Mouse (Mus musculus) midbrain, embryonic 14.5 days (tissue): ENCODE results near the gene N4bp3. TPM values are rescaled to one million over a fixed set of nuclear protein-coding genes. Genes with fewer than 3 reads are reported as not detected.

Experiments
- ATAC-seq: fragments of 200-750 bp; cut with Nextera tagmentation; 2 replicates; pipeline ENCODE4 v1.8.0; 2017; ENCODE audit warnings: moderate number of reproducible peaks, moderate library complexity; ENCODE audit not compliant: low FRiP score, low TSS enrichment
- DNase-seq: peaks from one replicate; pipeline ENCODE4 v3.0.0-alpha.2; 2015
- H3K27ac ChIP-seq: fragments of 300-500 bp; sonication (generic); replicated peaks from 2 replicates; pipeline ENCODE4 v1.5.1; 2014; ENCODE audit warnings: mild to moderate bottlenecking, low read depth, low read length, moderate library complexity
- H3K27me3 ChIP-seq: fragments of 300-500 bp; sonication (generic); 2 replicates; pipeline ENCODE4 v1.6.1; 2014; ENCODE audit warnings: low read length, control low read depth, mixed read lengths; ENCODE audit not compliant: control insufficient read depth, insufficient read depth
- H3K36me3 ChIP-seq: fragments of 300-500 bp; sonication (generic); 2 replicates; pipeline ENCODE4 v1.6.1; 2014; ENCODE audit warnings: low read length, control low read depth; ENCODE audit not compliant: control insufficient read depth, insufficient read depth
- H3K4me1 ChIP-seq: fragments of 300-500 bp; sonication (generic); 2 replicates; pipeline ENCODE4 v1.6.1; 2014; ENCODE audit warnings: mild to moderate bottlenecking, antibody characterized with exemption, low read length, control low read depth; ENCODE audit not compliant: control insufficient read depth, insufficient read depth
- H3K4me2 ChIP-seq: fragments of 300-500 bp; sonication (generic); 2 replicates; pipeline ENCODE4 v1.6.1; 2014; ENCODE audit warnings: mild to moderate bottlenecking, low read length, moderate library complexity
- H3K4me3 ChIP-seq: fragments of 300-500 bp; sonication (generic); replicated peaks from 2 replicates; pipeline ENCODE4 v1.5.1; 2014; ENCODE audit warnings: low read depth, low read length
- H3K9ac ChIP-seq: fragments of 300-500 bp; sonication (generic); replicated peaks from 2 replicates; pipeline ENCODE4 v1.6.1; 2014; ENCODE audit warnings: mild to moderate bottlenecking, low read length, moderate library complexity
- H3K9me3 ChIP-seq: fragments of 300-500 bp; sonication (generic); 2 replicates; pipeline ENCODE4 v1.6.1; 2016; ENCODE audit warnings: low read length, control low read depth, mixed read lengths; ENCODE audit not compliant: control insufficient read depth
- WGBS: fragments of 180-500 bp; shearing (Covaris S2); extraction: QIAGEN DNeasy Blood & Tissue Kit; methylation state at CpG from one replicate; pipeline ENCODE4 v1.1.7; 2014; 5-methylcytosine and 5-hydroxymethylcytosine counted together
- polyA plus RNA-seq: library from polyadenylated mRNA; unstranded; fragments of >200 nt; fragmentation: Nextera tagmentation; extraction: Ambion mirVana; gene quantifications from 2 replicates; pipeline ENCODE4 v1.2.1, GENCODE M21; 2014

The N4bp3 gene
- polyA plus RNA-seq, 1 experiment from 2014 or later: 11.6 TPM

DNA sequence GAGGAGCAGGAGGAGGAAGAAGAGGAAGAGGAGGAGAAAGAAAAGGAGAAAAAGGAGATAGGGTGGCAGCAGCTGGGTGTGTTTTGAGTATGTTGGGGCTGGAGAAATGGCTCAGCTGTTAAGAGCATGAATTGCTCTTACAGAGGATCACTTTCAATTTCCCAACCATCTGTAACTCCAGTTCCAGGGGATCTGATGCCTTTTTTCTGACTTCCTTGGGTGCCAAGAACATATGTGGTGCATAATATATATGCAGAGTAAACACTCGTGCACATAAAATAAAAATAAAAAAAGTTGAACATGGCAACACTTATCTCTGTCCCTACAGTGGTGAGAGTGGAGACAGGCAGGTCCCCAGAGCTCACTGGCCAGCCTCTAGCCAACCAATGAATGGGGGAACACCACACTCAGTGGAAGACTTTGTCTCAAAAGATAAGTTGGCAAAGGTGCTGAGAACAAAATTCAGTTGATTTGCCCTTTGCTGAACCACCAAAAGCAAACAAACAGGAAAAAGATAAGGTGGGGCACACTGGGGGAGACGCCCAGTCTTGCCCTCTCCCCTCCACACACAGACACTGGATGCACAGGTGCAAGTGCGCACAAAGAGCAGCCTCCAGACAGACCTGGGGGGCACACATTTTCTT, 41.3 kb downstream of the N4bp3 start:
- 90% methylated on average over 3 of the region's 3 CpGs for WGBS
- Histone ChIP-seq H3K27me3 (no peaks in the 10 kb centered on the region), H3K4me1 (peaks cover 13% of the 10 kb centered on the region), H3K9ac (no peak overlapping the region), H3K9me3 (no peaks in the 10 kb centered on the region), H3K27ac (no peak overlapping the region), H3K4me3 (no peak overlapping the region), H3K4me2 (no peak overlapping the region), H3K36me3 (peaks cover 5% of the 10 kb centered on the region)
- ATAC-seq (no peak), DNase-seq (no peak)

GRCm38 (mm10) chr11:51607096-51607738, 43.4 kb downstream of the N4bp3 start:
- Histone ChIP-seq H3K9me3 (no peaks in the 10 kb centered on the region), H3K9ac (peak overlapping the region; percentile 99), H3K4me2 (peak overlapping the region; percentile 71), H3K27me3 (no peaks in the 10 kb centered on the region), H3K4me3 (peak overlapping the region; percentile 96), H3K27ac (peak overlapping the region; percentile 94), H3K4me1 (peaks cover 20% of the 10 kb centered on the region), H3K36me3 (peaks cover 27% of the 10 kb centered on the region)
- ATAC-seq (peak; percentile 53; the same call in 1 of the 2 replicates), DNase-seq (no peak)
- 11% methylated on average over 15 of the region's 15 CpGs for WGBS

- H3K36me3 ChIP-seq: peaks cover 34% of the 10 kb centered on the region
- peak within 1 kb of the TSS; percentile 94 for H3K4me2 ChIP-seq
- H3K9ac ChIP-seq: peak within 1 kb of the TSS; percentile 99
- peak within 1 kb of the TSS; percentile 96 for H3K4me3 ChIP-seq
- H3K27me3 ChIP-seq: no peaks in the 10 kb centered on the region
- under 1% methylated on average over 91 of the region's 91 CpGs for WGBS
- peaks cover 20% of the 10 kb centered on the region for H3K4me1 ChIP-seq
- H3K27ac ChIP-seq: peak within 1 kb of the TSS; percentile 94
- no peaks in the 10 kb centered on the region for H3K9me3 ChIP-seq
- peak; percentile 94 for ATAC-seq
- DNase-seq: peak; percentile 99
Measured at GRCm38 (mm10) chr11:51606447-51607095, 44.1 kb downstream of the N4bp3 start, which contains the start of gene Hnrnpab. Hnrnpab (minus strand) TSS chr11:51606847.

DNA sequence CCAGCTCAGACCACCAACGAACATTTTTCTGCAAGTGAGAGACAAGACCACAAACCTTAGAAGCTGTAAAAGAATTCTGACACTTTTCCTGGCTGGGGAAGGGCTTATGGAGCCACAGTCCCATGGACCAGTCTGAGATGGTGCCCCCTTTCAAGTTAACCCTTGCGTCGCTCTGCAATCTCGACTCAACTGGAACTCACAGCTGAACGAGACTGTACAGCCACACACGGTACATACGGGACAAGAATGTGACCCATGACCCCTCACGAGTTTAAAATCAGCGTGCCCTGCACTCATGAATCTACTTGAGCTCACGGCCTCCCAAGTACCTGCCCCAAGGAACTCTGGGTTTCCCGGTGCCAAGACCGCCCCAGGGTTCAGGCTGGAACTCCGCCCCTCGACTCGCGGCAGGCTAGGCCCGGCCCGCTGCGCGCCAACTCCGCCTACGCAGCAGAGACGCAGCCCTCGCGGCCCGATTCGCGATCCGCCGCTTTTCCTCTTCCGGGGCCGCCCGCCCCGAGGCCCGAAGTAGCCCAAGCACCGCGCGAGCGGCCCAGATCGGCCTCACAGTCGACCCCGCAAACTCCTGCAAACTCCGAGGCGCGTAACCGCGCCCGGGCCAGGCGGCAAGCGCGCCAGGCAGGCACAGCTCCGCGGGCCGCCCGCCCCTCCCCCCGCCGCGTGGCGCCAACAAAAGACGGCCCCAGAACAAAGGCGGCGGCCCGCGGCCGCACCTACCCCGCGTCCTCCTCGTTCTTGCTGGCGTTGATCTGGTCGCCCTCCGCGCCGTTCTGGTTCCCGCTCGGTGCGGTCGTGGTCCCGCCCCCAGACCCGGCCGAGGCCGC, 44.8 kb downstream of the N4bp3 start:
- peaks cover 20% of the 10 kb centered on the region for H3K4me1 ChIP-seq

GRCm38 (mm10) chr11:51602253-51602652, 48.4 kb downstream of the N4bp3 start:
- H3K27ac ChIP-seq: no peak overlapping the region
- no peaks in the 10 kb centered on the region for H3K9me3 ChIP-seq
- peaks cover 15% of the 10 kb centered on the region for H3K4me1 ChIP-seq
- H3K9ac ChIP-seq: no peak overlapping the region
- H3K4me2 ChIP-seq: no peak overlapping the region
- WGBS: 86% methylated on average over 3 of the region's 3 CpGs
- no peak overlapping the region for H3K4me3 ChIP-seq
- DNase-seq: no peak
- no peaks in the 10 kb centered on the region for H3K27me3 ChIP-seq
- H3K36me3 ChIP-seq: peaks cover 76% of the 10 kb centered on the region
- no peak for ATAC-seq

More for the DNA sequence above, 44.8 kb downstream of the N4bp3 start:
- H3K9ac ChIP-seq: peak overlapping the region; percentile 99
- peak overlapping the region; percentile 94 for H3K27ac ChIP-seq
- WGBS: under 1% methylated on average over 80 of the region's 81 CpGs
- ATAC-seq: peak; percentile 67
- DNase-seq: peak; percentile 86
- peaks cover 41% of the 10 kb centered on the region for H3K36me3 ChIP-seq
- H3K9me3 ChIP-seq: no peaks in the 10 kb centered on the region
- H3K27me3 ChIP-seq: no peaks in the 10 kb centered on the region
- peak overlapping the region; percentile 94 for H3K4me2 ChIP-seq
- H3K4me3 ChIP-seq: peak overlapping the region; percentile 96

DNA sequence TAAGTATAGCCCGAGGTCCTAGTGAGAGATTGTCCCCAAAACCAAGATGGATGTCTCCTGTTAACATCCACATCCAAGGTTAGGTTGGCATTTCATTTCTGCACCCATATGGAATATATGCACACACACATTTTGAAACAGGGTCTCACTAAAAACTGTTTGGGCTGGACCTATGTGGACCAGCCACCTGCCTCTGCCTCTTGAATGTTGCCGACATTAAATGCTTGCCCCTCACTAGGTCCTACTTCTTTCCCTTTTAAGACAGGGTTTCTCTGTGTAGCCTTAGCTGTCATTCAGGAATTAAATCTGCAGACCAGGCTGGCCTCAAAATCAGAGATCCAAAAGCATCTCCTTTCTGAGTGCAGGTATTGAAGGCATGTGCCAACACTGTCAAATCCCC, 53.1 kb downstream of the N4bp3 start:
- H3K4me3 ChIP-seq: no peak overlapping the region
- H3K9me3 ChIP-seq: no peaks in the 10 kb centered on the region
- ATAC-seq: no peak
- H3K36me3 ChIP-seq: peaks cover 97% of the 10 kb centered on the region
- no peak overlapping the region for H3K27ac ChIP-seq
- no peak overlapping the region for H3K4me2 ChIP-seq
- H3K4me1 ChIP-seq: no peaks in the 10 kb centered on the region
- no peak overlapping the region for H3K9ac ChIP-seq
- 87% methylated on average over 2 of the region's 2 CpGs for WGBS
- H3K27me3 ChIP-seq: no peaks in the 10 kb centered on the region
- no peak for DNase-seq

DNA sequence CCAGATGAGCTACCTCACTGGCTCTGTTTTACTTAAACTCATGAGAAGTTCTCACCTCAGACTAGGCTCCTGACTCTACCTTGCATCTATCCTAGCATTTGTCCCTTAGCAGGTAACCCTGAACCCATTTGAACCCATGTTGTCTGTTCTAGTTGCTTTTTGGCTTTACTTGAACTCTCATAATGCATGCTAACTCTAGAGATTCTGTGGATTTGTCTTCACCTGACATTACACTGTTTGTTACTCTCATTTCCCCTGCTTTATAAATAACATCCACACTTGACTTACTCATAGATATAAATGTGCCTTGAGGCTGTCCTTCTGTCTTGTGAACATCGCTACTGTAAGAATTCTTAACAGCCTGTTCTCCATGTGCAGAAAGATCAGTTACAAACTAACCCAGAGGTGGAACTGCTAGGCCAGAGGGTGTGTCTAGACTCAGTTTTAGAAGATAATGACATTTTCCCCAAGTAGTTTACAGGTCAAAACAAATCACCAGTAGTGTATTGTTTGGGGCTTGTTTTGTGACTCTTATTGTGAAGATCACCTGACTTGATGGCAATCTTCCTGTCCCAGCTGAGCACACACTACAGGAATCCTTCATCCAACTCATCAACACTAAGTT, 55.1 kb downstream of the N4bp3 start:
- DNase-seq: no peak
- Histone ChIP-seq H3K4me1 (no peaks in the 10 kb centered on the region), H3K36me3 (peaks cover 98% of the 10 kb centered on the region), H3K9ac (no peak overlapping the region), H3K4me3 (no peak overlapping the region), H3K27me3 (no peaks in the 10 kb centered on the region), H3K9me3 (no peaks in the 10 kb centered on the region), H3K27ac (no peak overlapping the region), H3K4me2 (no peak overlapping the region)
- WGBS: 93% methylated on average over 1 of the region's 1 CpGs
- no peak for ATAC-seq

DNA sequence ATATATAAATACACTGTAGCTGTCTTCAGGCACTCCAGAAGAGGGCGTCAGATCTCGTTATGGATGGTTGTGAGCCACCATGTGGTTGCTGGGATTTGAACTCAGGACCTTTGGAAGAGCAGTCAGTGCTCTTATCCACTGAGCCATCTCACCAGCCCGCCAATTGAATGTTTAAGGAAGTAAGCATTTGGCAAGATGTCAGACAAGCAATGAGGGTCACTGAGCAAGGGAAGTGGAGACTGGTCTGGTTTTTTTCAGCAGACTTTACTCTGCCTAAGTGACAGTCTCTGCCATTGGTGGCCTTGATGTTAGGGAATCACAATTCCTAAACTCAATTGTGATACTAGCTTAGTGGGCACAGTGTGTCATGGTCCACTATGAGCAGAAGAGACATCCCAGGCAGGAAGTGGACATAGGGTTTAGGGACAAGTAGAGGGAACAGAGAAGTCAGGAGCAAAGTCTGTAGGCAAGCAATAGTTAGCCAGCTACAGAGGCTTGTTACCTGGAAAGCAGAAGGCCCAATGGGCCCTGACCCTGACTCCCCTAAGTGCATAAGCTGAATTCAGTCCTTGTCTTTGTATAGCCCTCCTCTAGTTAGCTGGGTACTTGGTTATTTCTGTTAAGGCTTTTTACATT, 55.8 kb downstream of the N4bp3 start:
- ATAC-seq (no peak), DNase-seq (no peak)
- peaks cover 96% of the 10 kb centered on the region for H3K36me3 ChIP-seq
- no peak overlapping the region for H3K4me2 ChIP-seq
- WGBS: 79% methylated on average over 3 of the region's 3 CpGs
- no peak overlapping the region for H3K9ac ChIP-seq
- H3K9me3 ChIP-seq: no peaks in the 10 kb centered on the region
- no peaks in the 10 kb centered on the region for H3K4me1 ChIP-seq
- no peak overlapping the region for H3K4me3 ChIP-seq
- no peaks in the 10 kb centered on the region for H3K27me3 ChIP-seq
- no peak overlapping the region for H3K27ac ChIP-seq
